In the genomic region with DNA sequence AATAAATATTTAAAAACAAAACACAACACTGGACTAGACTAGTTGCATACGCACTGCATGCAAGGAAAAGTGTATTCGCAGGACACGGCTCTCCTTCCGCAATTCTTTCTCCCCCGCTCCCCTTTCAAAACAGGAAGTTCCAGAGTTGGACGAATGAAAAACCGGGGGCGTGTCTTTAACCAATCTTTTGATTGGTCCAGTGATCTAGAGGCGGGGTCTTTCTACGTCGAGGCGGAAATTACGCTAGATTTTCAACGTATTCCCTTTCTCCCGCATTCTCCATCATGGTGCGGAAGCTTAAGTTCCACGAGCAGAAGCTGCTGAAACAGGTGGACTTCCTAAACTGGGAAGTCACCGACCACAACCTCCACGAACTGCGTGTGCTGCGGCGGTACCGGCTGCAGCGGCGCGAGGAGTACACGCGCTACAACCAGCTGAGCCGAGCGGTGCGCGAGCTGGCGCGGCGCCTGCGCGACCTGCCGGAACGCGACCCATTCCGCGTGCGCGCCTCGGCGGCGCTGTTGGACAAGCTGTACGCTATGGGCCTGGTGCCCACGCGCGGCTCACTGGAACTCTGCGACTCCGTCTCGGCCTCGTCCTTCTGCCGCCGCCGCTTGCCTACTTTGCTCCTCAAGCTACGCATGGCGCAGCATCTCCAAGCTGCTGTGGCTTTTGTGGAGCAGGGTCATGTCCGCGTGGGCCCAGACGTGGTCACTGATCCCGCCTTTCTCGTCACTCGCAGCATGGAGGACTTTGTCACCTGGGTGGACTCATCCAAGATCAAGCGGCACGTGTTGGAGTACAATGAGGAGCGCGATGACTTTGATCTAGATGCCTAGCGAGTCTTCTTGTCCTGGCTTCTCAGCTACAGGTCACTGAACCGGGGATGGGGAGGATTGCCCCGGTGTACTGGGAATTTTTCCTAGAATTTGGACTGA, we compare ENCODE assay signal across 1 mouse cellular context.
TF ChIP-seq lines count a peak whose summit lies in the region.

A gene (plus strand): TSS at position 253 of the 938 bp plus-strand sequence.

TF ChIP-seq in MEL, 35 proteins besides CTCF, POLR2A, EP300 and RAD21 (continued from another document):
- 0 out of 2 replicates have a peak, but pooled peaks have one; percentile 21 for TF ChIP-seq USF1 (IDR thresholded peaks at IDR 0.05; ENCODE audit: low read depth, low read length)
- no peak for TF ChIP-seq ZKSCAN1 (IDR thresholded peaks at IDR 0.05; ENCODE audit: low read depth, low read length)
- TF ChIP-seq TBP (IDR thresholded peaks at IDR 0.05; ENCODE audit: low read depth, low read length): peak; percentile 79
- no peak for TF ChIP-seq TAL1 (IDR thresholded peaks at IDR 0.05; ENCODE audit: low read length)
- peak; percentile 36; the same call in 1 of the 2 replicates for TF ChIP-seq POLR2AphosphoS5 (IDR thresholded peaks at IDR 0.05; ENCODE audit: borderline replicate concordance, low read depth, low read length)
- no peak for TF ChIP-seq BHLHE40 (IDR thresholded peaks at IDR 0.05; ENCODE audit: borderline replicate concordance, low read depth, low read length)
